Mouse (Mus musculus) right cerebral cortex, postnatal 14 days (tissue): ENCODE results near the gene Usp40.
"Not testable (repeated sequence)": the region's sequence is repeated elsewhere in the genome, so short reads cannot be mapped to it uniquely, and the experiment has no call there.

Experiments
- DNase-seq: peaks from one replicate; pipeline ENCODE4 v3.0.0; 2022

Usp40 gene

GRCm38 (mm10) chr1:88008211-88008697, at the start of gene Usp40:
Gene Usp40 (minus strand): TSS chr1:88008551.
- peak; percentile 80 for DNase-seq

- DNase-seq, result no peak
Observed at GRCm38 (mm10) chr1:88055088-88055487, 46.7 kb upstream of the Usp40 start, which contains the start of gene Ugt1a10. Gene Ugt1a10 (plus strand): TSS chr1:88055388.

DNA sequence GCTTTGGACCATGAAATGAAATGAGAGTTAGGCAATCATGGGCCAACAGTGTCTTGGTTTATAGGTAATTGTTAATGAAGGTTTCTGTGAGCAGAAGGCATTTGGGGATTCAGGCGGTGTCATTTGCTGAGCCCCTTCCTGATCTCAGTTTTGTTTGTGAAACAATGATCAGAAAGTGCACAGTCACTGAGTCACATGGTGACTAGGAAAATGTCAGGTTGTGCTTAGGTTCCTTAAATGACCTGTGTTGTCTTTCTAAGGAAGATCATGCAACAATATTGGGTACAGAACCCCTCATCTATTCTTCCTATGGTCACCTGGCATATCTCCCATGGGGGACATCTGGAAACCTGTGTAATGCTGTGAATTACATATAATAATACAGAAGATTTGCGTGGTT, 39.1 kb upstream of the Usp40 start:
- DNase-seq, result not testable (repeated sequence)

DNA sequence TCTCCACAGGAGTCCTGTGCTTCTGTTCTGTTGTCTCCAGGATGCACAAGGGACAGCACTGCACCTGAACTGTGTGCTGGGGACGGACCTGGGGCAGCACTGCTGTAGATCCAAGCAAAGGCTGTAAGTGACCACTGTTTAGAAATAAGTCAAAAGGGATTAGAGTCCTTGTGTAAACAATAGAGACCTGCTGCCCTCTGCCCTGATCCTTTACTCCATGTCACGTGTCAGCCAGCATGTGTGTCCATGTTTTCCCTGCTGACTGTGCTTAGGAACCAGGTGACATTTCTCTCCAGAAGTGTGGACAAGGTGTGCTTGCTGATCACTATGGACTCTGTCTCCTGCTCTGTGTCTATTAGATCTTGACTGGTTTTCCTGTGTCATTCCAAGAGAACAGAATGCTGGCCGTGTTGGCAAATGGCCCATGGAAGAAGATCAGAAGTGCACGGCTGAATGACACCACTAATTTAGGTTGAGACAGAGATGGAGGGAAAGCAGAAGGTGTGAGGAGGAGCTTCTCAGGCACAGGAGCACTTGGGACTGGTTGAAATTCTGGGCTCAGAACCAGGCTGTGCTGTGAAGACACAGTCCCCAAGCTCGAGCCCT, 36.6 kb upstream of the Usp40 start:
- DNase-seq, result not testable (repeated sequence)

DNA sequence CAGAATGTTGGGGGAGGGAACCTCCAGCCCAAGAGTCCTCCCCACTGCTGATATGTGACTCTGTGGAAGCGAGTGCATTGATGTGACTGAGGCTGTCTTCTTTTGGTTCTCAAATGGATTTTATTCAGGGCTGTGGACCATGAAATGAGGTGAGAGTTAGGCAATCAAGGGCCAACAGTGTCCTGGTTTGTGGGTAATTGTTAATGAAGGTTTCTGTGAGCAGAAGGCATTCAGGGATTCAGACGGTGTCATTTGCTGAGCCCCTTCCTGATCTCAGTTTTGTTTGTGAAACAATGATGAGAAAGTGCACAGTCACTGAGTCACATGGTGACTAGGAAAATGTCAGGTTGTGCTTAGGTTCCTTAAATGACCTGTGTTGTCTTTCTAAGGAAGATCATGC, 34.7 kb upstream of the Usp40 start:
- DNase-seq, result not testable (repeated sequence)

GRCm38 (mm10) chr1:88025244-88025643, 16.9 kb upstream of the Usp40 start:
- DNase-seq, result not testable (repeated sequence)

DNA sequence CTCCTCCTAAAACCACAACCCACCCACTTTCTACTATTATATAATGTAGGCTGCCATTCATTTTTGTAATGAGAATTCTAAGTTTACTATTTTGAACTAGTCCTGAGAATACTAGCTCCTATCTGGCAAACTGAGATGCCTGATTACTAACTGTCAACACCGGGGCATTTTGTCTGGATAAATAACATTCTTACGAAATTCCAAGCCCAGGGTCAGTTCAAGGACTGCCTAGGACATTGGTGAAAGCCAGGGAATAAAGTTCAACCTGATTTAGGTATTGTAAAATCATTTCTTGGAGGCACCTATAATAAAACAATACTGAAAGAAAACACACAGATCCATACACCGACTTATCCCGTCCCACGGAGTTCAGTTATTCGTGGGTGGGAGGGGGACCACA, 7.0 kb upstream of the Usp40 start:
- no peak for DNase-seq

- no peak for DNase-seq
Observed at GRCm38 (mm10) chr1:88014671-88015070, 6.3 kb upstream of the Usp40 start.

GRCm38 (mm10) chr1:88014194-88014593, 5.8 kb upstream of the Usp40 start:
- no peak for DNase-seq

DNA sequence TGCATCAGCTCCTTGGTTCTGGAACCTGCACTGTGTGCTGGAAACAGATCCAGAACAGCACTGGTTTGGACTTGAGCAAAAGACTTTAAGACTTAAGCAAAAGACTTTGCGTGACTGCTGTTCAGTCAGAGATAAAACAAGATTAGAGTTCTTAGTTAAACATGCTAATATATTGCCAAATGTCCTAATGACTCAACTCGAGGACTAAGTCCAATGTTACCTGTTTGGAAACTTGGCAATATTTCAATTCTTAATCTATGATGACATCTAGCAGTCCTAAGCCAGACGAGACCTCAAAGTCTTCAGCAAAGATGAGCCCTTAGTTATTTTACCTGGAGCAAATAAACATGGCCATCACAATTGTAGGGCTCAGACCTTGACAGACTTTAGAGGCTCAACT, 5.4 kb upstream of the Usp40 start:
- DNase-seq, result no peak

DNA sequence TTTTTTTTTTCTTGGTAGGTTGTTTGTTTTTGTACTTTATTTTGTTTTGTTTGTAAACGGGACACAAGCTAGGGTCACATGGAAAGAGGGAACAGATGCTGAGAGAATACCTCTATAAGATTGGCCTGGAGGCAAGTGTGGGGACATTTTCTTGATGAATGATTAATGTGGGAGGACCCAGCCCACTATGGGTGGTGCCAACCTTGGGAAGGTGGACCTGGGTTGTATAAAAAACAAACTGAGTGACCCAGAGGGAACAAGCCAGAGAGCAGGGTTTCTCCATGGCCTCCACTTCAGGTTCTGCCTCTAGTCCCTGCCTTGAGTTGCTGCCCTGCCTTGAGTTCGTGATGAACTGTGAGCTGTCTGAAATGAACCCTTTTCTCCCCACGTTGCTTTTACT, 1.2 kb upstream of the Usp40 start:
- DNase-seq, result no peak

- DNase-seq, result no peak
Observed at GRCm38 (mm10) chr1:88008735-88009134, 384 bp upstream of the Usp40 start.

GRCm38 (mm10) chr1:88007692-88008210, 600 bp downstream of the Usp40 start:
- no peak for DNase-seq

DNA sequence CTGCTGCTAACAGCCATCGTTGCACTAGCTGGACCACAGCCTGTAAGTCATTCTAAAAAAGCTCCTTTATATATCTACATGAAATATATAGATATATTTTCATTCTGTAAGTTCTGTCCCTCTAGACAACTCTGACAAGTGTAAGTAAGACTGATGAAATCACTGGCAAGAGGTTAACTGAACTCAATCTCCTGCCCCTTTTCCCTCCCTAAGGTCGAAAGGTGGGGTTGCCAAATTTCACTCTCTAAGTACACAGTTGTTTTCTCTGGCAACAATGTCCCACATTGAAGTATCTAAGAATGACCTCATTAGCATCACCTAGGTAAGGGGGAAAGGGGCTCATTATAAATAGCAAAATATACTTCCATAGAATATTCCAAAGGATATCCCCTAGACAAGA, 15.6 kb downstream of the Usp40 start:
- no peak for DNase-seq

DNA sequence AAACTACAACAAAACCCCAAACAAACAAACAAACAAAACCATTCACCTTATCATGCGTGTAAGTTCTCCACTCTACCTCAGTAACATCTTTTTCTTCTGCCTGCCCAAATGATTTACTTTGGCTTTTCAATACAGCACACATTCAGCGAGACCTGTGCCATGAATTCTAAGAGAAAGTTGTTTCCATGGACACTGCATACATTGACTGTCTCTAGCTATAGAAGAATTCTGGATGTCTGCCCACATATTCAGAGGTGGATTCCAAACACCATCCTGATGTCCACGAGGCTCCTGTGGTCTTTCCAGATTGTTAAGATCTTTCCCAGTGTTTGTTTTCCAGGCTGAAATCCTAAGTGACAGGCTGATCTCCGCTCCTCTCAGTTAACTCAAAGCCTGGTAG, 26.1 kb downstream of the Usp40 start:
- DNase-seq, result no peak

DNA sequence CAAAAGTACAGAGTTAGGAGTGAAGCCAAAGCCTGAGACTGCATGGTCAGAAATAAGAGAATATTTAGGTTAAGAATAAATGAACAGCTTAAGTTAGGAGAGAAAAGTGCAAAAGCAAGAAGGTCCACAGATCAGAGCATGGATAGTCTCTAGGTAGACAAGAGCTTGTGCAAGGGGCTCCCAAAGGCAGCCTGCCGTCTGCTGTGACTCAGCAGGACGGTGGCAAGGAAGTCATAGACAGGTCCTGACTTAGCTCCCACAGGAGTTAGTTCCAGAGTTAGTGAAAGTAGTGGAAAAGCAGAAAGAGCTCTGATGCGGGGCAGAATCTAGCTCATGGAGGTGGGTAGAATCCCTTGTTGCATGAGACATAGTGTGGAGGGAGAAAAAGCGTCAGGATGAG, 38.0 kb downstream of the Usp40 start:
- no peak for DNase-seq

DNA sequence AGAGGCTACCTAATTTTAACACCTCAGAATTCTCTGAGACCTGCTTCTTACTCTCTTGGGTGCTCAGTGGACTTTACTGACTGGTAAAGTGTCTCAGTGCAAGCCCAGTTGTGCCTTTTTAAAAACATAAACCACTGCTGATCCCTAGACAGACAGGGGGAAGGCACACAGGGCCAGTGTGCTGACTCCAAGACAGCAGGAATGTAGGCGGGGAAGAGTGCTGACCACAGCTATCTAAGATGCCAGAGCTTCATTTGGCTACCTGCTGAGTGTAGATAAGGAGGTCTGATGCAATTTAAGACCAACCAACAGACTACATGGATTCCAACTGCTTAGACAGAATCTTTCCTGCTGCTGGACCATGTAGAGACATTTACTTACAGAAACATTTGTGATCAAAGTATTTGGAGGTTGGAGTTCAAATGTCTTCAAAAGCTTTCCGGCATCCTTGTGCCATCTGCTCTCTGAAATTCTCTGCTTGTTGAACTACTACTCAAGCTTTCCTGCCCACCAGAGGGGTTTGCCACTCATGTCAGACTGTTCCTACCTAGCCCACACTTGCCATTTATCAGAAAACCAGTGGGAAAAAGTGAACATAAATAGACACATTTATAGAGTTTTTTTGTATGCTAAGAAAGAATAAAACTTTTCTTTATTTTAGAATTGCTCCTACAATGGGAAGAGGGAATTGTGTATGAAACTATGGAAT, 46.7 kb downstream of the Usp40 start:
- DNase-seq, result no peak

GRCm38 (mm10) chr1:87960752-87961151, 47.6 kb downstream of the Usp40 start:
- no peak for DNase-seq

DNA sequence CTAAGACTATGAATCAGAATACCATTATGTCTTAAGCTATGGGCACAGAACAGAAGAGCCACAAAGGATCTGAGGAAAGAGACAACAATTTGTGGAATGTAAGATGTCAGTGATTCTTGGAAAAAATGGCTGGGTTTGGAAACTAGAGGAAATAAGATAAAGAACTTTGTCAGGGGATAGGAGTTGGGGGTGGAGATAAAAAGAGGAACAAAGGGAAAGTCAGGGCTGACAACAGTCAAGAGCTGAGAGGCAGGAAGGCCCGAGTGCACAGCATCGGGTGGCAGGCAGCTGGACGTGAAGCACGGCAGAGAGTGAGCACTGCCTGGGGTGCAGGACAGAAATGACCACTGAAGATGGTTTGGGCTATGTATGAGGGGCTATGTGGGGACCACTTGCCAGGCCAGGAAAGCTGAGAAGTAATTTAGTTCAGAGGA, 48.3 kb downstream of the Usp40 start:
- DNase-seq, result no peak

DNA sequence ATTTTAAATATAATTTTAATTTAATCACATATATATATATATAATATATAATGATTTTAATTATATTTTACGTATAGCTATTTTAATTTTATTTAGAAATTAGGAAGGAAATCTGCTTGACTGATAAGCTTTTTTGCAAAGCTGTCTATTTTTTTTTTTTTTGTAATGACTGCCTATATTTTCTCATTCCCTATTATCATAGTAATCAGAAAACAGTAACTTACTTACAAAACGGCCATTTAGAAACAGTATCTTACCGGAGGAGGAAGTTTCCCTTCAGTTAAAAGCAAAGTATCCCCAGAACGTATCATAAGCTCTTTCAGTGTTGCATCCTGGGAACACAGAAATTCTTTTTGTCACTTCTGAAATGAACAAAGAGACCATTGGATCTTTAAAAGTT, 48.8 kb downstream of the Usp40 start:
- no peak for DNase-seq

- no peak for DNase-seq
Observed at GRCm38 (mm10) chr1:87958931-87959330, 49.4 kb downstream of the Usp40 start.

DNA sequence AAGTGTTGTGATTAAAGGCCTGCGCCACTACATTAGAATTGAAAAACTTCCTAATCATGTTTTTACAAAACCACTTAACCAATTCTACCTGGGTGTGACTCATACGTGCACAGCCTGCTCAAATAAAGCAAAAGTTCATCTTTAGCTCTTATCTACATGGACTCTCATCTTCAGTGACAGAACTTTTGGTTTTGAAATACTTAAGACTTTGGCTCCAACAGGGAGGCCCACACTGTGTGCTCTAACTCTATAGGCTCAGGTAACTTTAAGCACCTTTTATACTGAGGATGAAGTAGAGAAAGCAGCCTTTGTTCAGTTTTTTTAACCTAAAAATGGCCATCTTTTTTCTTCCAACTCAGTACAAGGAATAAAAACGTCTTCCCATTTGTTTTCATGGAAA, 55.3 kb downstream of the Usp40 start:
- DNase-seq, result no peak

DNA sequence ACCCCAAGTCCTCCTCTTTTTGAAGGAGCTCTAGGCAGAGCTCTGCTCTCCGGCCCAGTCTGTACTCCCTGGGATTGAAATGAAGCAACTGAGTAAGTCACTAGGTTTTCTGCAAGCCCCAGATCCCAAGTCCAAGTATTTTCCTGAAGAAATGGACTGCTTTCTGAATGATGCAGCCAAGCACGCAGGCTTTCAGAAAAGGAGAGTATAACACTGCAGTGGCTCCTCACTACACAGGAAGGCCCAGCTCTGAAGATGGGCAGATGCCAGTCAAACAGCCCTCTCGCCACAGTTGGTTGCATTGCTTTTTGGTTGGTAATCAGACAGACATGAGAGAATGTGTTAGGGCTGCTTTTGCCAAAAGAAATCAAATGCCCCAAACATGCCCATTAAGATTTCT, 56.7 kb downstream of the Usp40 start:
- DNase-seq, result no peak

- DNase-seq, result no peak
Observed at GRCm38 (mm10) chr1:87947681-87948091, 60.7 kb downstream of the Usp40 start.
